Mouse (Mus musculus) right cerebral cortex, postnatal 4 days (tissue): ENCODE data around the gene Phrf1.
A peak's percentile ranks its signal among the peaks of the same experiment; 100 is the strongest.

Experiments
- DNase-seq: peaks from one replicate; pipeline ENCODE4 v3.0.0-alpha.2; 2022

Gene Phrf1

DNA sequence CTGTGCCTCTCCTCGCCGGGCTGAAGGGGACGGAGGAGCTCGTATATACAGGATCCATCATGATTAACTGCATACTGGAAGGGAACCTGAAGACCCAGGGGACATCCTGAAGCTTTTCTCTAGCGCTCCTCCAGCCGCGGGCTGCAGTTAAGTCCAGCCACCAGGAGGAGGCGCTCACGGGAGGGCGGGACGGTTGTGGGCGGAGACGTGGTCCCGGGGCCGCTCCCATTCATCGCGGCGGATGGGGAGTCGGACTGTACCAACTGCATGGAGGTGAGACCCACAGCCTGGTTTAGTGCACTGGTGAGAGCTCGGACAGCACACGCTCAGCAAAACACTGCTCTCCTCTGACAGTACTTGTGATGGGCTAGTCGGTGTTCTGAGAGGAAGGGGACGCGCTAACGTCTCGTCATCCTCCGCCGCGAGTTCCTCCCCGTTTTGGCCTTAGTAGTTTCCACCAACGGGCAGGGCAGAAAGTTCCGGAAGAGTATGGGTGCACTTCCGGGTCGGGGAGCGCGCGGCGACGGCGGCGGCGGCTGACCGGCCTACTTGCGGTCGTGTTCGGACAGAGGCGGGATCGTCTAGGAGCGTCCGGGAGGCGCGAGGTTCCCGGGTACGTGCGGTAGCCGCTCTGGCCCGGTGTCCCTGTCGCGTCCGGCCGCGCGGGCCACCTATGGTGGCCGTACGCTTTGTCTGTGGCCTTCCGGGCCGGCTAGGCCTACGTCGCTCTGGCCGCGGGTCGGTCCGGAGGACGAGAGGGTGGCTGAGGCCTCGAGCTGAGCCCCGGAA is at the start of gene Phrf1:
Gene Phrf1, plus strand, starts transcription at position 506 of the 789 bp plus-strand sequence.
- DNase-seq = peak; percentile 97

DNA sequence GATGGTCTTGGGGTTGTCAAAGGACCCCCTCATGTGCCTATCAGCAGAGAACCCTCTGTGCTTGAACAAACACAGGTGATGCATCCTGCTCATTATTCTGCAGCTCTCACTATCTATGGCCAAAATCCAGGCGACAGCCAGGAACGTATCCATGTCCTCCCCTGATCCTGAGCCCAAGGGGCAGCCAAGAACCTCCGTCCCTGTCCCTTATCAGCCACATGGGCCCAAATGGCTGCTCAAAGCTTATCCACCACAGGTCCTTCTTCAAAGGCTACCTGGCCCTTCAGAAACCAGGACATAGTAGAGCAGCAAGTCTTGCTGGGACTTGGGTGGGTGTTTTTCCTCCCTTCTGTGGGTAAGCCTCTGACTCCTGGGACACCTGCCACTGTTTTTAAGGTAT is 40.4 kb upstream of the Phrf1 start:
- no peak for DNase-seq

DNA sequence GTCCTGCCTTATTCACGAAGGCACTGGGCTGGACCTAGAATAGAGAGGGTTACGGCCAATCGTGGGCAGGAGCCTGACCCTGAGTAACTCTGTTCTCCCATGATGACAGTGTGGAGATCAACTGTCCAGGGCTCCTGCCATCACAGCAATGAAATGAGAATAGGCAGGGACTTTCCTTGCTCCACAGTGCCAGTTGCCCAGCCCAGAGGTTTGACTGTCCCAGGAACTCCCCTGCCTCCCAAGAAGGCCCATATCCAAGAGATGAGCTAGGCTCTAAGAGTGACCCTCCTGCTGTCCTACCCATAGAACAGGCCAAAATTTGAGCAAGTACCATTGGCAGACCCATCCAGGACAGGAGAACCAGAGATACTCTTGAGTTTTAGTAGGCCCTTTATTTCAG is 39.9 kb upstream of the Phrf1 start:
- no peak for DNase-seq

DNA sequence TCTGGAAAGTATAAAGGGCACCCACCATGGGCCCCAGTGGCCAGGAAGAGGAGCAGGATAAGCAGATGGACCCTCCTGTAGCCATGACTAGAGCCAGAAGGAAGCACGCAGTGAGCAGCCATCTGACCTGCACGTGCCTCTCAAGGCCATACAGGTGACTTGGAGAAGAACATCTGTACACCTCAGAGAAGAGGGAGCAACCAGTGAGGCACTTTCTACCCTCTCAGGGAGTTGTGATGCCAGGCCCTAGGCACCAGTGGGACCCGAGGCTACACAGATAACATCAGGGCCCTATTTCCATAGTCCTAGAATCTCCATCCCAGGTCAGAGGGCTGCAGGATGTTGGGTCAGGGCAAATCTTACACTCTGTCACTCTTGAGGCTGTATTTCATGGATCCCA is 38.4 kb upstream of the Phrf1 start:
- DNase-seq = no peak

DNA sequence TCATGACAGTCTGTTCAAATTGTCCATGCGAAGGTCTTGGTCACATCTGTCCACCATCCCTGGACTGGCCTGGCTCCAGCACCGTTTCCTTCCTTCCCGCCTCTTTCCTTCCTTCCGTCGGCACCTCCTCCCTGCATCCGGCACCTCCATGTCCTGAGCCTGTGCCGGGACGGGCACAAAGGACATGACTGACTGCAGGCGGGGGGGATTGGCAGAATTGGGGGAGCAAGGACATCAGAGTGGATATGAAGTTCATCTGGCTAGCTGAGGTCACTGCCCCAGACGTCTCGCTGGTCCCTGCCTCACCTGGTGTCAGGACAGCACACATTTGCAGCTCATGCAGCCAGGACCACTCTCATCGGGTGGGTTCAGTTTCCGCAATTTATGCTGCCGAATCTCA is 37.5 kb upstream of the Phrf1 start:
- DNase-seq = no peak

DNA sequence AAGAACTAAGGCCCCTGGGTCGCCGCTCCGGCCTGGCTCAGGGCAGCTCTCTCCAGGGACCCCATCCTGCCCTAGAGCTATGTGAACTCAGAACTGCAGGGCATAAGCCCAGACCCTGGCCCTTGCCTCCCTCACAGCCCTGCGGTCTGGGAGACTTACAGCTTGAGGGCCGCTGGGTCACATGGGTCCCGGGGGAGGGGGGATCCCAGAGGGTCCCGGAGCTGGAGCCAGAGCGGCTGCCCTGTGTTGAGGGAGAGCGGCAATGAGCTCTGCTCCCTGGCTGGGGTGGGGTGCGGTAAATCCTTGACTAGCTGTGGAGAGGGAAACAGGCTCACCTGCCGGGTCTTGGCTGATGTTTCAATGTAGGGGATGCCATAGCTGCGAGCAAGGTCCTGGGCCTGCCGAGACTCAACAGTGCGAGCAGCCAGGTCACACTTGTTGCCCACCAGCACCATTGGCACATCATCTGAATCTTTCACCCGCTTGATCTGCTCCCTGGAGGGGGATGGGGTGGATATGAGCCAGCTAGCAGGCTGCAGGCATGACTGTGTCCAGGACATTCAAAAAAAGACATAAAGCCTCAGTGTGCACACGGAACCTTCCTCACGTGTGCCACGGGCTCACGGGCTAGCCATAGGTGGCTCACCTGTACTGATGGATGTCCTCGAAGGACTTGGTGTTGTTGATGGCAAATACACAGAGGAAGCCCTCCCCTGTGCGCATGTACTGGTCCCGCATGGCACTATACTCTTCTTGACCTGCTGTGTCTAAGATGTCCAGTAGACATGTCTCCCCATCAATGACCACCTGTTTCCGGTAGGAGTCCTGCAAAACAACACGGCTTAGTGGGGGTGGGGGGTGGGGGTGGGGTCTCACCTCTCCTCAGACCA is 36.5 kb upstream of the Phrf1 start:
- no peak for DNase-seq

DNA sequence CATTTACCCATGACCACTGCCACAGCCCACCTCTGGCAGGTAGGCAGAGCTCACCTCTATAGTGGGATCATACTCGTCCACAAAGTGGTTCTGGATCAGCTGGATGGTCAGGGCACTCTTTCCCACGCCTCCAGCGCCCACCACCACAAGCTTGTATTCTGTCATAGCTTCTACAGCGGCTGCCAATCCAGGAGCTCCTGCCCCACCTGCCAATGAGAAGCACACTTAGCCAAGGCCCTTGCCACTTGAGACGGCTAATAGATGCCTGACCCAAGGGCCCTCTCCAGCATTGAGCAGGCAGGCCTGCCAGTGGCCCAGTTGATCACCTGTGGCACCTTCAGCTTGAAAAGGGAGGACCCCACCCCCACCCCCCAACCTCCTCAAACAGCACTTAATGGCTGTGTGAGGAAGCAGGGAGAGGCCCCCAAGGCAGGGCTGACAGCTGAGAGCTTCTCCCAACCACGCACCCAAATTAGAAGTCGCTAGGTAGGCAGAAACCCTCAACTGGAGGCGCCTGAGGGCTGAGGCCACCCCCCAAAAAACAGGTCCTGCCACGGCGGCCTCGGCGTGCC is 35.7 kb upstream of the Phrf1 start:
- no peak for DNase-seq

DNA sequence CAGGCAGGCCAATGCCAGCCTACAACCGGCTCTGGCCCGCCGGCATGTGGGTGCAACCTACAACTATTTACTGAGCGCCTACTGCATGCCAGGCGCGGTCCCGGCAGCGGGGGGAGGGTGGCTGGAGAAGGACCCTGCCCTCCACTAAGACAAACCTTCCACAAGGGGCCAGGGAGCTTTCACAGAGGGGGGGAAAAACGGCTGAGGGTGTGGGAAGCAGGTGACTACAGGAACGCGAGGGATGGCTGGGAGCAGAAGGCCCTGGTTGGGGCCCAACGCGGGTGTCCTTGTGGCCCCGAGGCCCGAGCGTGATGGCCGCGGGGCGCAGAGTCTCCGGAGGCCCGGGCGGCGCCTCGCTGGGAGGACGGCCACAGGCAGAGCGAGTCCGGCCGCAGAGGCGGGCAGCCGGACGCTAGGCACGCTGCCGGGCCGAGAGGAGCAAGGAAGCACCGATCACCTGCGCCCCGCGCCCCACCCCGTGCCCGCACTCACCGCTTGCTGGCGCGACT is 35.2 kb upstream of the Phrf1 start:
- peak; percentile 40 for DNase-seq

DNA sequence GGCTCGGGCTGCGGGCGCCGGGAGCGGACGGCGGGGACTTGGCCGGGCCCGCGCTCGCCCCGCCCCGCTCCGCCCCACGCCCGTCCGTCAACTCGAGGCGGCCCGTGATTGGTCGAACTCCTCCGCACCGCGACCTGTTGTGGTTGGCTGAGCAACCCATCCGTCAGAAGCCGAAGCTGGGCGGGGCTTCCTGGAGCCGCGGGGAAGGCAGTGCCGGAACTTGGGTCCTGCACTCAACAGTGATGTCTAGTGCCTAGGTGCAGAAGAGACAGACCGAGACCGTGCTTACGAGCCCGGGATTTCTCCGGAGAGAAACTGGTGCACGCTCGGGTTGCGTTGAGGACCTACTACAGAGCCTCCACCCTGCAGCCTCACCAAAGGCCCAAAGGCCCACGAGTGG is 34.6 kb upstream of the Phrf1 start, which contains the start of the genes Hras and Lrrc56:
Gene Hras, minus strand, starts transcription at position 58 of the 400 bp plus-strand sequence.
Gene Lrrc56, plus strand, starts transcription at position 210 of the 400 bp plus-strand sequence.
- peak; percentile 97 for DNase-seq

DNA sequence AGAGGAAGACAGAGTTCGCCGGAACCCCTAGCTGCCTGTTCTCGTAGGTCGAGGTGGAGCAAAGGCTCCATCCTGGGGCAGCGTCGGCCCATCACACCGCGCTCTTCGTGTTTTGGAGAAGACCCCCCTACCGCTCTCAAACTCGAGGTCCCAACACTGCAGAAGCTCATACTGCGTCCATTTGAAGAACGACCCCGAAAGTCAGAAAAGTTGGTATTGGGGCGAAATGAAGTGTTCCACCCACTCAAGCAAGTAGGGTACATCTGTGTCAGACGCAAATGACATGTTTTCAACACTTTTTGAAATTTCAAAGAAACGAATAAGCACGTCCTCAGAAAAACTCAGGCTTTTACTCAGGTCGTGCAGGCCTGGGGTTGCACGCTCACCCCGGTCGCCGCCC is 34.2 kb upstream of the Phrf1 start:
- no peak for DNase-seq

DNA sequence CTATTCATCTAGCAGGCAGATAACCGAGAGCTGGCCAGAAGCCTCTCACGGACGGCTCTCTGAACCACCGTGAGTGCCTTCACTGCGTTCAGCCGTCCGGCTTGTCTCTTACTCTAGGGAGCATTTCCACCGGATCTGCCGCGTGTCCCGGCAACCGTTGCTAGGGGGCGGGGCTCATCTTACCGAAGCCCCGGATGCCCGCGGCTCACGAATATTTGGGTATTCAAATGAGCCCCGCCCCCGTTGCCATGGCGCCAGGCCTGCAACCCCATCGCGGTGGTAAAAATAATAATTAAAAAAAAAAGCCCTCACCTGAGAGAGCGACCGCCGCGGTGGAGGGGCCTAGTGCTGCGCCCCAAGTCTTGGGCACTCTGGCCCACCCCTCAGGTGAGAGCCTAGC is 33.8 kb upstream of the Phrf1 start:
- peak; percentile 92 for DNase-seq

DNA sequence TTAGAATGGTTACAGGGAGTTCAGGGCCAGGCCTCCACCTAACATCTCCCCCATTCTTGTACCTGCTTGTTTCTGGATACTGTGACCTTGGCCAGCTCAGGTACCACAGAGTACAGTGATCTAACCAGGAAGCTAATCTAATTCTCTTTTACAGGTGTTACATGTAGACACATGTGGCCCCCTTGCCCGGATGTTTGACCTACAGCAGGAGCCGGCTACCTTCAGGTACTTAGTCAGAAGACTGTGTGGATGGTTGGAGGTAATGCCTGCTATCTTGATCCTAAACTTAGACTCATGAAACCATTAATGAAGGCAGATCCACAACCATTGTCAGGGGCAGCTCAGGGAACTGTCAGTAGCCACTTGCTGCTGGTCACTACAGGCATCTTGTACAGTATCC is 32.8 kb upstream of the Phrf1 start:
- no peak for DNase-seq

DNA sequence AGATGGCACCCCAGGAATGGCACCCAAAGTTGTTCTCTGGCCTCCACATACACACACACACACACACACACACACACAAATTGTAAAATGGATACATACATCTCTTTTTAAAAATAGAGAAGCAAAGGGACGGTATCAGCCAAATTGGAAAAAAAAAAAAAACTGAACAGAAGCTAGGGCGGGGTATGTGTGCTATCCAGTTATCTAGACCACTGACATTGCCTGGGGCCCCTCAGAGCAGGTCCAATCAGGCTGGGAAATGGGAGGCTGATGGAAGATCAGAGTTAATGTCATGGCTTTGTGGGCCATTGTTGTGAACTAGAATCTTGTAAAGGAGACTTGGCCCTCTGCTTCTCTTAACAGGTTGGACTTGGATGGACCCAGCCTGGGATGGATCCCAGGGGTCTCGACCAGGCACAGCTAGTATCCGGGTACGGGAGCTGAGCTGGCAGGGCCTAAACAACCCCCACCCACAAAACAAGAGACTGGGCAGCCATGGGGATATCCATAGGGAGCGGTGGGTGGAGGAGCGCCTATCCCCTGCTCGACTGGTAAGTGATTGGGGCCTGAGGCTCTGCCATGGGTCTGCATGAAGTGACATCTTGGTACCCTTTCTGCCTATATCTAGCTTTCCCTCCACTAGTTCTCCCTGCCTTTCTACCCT is 31.8 kb upstream of the Phrf1 start:
- no peak for DNase-seq

DNA sequence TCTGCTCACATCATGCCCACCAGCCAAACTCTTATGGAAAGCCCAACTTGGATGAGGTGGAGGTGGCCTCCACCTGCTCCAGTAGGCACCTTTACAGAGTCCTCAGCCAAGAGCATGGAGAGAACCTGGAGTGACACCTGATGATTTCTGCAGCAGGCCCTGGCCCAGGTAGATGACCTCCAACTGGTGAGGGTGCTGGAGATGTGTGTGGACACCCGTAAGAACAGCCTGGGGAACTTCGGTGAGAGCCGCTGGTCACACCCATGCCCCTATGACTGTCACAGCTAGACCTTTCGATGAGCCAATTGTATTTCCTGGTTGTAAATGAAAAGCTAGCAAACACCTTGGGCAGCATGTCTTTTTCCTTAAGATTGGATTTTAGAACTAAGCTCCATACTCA is 30.5 kb upstream of the Phrf1 start:
- DNase-seq = no peak

DNA sequence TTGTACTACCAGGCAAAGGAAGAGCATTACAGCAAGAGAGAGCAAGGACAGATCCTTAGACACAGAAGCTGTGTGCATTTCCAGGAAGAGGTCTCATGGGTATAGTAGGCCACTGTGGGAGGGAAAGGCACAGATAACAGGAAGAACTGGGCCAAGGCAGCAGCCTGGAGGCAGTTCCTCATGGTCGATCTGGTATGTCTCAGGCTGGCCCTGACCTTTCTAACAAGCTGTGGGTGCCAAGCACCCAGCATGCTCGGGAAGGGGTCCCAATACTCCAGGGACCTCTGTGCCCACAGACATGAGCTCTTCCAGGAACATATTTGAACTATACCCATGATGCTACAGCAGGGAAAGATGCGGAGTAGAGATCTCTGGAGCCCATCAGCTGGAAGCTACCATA is 24.0 kb upstream of the Phrf1 start:
- DNase-seq = no peak

DNA sequence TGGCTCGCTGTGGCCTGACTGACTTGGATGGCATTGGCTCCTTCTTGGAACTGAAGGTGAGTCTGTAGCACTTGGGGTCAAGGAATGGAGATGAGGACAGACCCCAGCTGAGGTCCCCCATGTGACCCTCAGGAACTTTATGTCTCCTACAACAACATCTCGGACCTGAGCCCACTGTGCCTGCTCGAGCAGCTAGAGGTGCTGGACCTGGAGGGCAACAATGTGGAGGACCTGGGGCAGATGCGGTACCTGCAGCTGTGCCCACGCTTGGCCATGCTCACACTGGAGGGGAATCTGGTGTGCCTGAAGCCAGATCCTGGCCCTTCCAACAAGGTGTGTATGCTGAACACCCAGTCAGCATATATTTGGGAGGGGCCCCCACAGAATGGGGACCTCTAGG is 23.1 kb upstream of the Phrf1 start:
- no peak for DNase-seq

DNA sequence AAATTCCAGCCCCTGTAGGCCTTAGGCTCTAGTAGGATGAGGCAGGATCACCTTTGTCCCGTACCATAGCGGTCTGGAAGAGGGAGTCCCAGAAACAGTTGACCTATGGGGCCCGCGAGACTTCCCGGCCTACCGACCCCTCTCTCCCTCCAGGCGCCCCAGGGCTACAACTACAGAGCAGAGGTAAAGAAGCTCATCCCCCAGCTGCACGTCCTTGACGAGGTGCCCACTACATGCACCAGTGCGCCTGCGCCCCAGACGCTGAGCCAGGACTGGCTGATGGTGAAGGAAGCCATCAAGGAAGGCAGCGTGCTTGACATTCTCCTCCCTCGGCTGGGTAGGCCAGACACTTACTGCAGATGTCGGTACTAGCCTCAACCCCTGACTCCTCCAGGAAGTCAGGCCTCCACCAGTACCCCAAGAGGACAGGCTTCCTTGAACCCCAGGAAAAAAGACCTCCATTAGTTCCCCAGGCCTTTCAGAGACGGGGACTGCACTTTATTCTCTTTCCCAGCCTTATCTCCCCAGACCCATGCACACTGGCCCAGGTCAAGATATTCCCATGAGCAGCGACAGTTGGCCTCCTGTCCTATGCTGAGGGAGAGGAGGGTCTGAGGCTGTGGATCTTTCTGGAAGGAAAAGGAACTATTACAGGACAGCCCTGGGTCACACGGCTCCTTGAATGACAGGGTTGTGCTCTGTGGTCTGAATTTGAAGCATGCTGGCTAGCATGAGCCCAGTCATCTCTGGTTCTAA is 22.2 kb upstream of the Phrf1 start:
- DNase-seq = no peak

DNA sequence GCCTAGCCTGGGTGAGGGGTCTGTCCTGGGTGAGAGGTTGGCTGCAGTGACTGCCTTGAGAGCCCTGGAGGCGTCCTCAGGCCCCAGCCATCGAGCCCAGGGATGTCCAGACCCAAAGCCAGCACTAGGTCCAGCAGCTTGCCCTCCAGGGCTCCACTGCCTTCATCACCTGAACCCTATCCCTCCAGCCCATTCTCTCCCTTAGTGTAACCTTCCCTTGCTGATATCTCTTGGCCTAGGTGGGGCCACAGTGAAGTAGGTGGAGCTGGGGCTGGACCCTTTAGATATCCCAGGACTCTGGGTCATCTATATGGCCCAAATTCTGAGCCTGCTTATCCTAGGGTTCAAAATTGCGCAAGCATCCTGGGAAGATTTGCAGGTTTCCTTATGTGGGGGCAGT is 19.1 kb upstream of the Phrf1 start:
- no peak for DNase-seq

DNA sequence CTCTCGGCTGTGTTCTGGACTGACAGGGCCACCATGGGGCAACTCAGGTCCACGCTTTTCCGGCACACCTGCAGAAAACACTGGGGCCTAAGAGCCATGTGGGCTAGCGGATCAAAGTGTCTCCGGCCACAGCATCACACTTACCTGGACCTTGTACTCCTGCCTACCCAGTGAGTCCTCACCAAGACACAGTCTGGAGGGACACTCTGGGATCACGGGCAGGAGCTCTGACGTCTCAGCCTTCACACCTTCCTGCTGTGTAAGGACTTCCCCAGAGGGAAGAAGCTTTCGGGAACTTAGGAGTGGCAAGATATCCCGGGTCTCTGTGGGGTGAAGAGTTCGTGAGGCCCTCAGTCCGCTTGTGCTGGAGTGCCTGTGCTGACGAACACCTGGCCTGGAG is 18.4 kb upstream of the Phrf1 start:
- no peak for DNase-seq

DNA sequence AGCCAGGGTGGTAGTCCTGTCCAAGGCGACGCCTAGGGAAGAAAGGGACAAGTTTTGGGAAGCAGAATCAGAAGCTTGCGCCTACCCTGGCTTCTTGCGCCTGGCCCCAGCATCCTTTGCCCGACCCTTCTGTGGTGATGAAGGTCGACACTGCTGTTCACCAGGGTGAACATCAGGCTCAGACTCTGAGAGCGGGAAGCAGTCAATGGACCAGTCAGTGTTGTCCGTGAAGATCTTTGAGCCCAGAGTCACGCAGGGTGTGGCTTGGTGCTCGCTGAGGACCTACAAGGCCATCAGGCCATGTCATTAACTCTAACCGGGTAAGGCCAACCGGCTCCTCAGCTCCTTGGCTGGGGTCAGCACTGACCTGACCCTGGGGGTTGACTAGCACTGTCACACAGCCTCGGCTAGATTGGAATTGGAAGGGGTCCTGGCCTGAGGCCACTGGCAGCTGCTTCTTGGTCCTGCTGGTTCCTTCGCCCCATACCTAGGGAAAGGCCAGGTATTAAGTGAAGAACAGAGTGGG is 17.9 kb upstream of the Phrf1 start:
- no peak for DNase-seq

DNA sequence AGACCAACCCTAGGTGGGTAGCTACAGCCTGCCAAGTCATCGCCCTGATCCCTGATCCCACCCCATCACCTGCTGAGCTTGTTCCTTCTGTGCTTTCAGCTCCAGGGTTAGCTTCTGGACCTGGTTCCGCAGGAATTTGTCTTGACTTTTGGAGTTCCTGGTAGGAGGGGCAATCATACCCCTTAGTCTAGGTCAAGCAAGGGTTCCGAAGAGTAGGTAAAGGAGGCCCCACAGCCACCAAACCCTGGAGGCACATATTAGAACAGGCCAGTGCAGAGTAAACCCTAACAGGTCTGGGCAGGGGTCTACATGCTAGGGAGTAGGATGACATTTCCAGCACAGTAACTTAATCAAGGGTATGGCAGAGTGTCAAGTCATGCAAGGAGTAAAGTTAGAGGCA is 15.5 kb upstream of the Phrf1 start:
- DNase-seq = no peak
